9 mouse cellular contexts compared by ENCODE assay signal in genomic region chr12:56695358-56696173, GRCm38 (mm10). TPM values are rescaled to one million over a fixed set of nuclear protein-coding genes. Genes with fewer than 3 reads are reported as not detected.
DNase-seq lines count a peak whose midpoint lies in the region; ATAC-seq and TF ChIP-seq lines count a peak whose summit lies in the region.
"Had no signal": no experiment of that assay in that cellular context is flagged by ENCODE, and none has a peak within 500 bp of the region (broad histone marks: within the 10 kb centered on the region; RNA-seq: fewer than 3 reads in every experiment).

No protein-coding gene starts in this region.

- ATAC-seq in hindbrain, embryonic 13.5 days (ENCODE audit: low FRiP score) = peak; percentile 85
- ATAC-seq in limb, embryonic 15.5 days (ENCODE audit: insufficient number of reproducible peaks, low FRiP score, low TSS enrichment, low read depth) = peak; percentile 91
- ATAC-seq in midbrain, embryonic 16.5 days = peak; percentile 88
- ATAC-seq in activated CD4-positive, CD25-positive, alpha-beta regulatory T cell, adult 4 months = no peak

- H3K4me2 ChIP-seq in hindbrain, embryonic 13.5 days = peak overlapping the region; percentile 45
- peak overlapping the region; percentile 60 for H3K4me2 ChIP-seq in limb, embryonic 15.5 days
- H3K4me2 ChIP-seq in midbrain, embryonic 16.5 days (ENCODE audit: low read length) = peak overlapping the region; percentile 31; the same call in 1 of the 2 replicates

- H3K4me3 ChIP-seq in gastrocnemius, adult 2 months = peak overlapping the region; percentile 65
- H3K4me3 ChIP-seq in hindbrain, embryonic 13.5 days = peak overlapping the region; percentile 25
- H3K4me3 ChIP-seq in limb, embryonic 15.5 days = peak overlapping the region; percentile 42
- H3K4me3 ChIP-seq in midbrain, embryonic 16.5 days (ENCODE audit: low read depth, low read length) = no peak overlapping the region; the same call in 1 of the 2 replicates

- H3K9me3 ChIP-seq in hindbrain, embryonic 13.5 days = no peaks in the 10 kb centered on the region
- no peaks in the 10 kb centered on the region for H3K9me3 ChIP-seq in limb, embryonic 15.5 days
- no peaks in the 10 kb centered on the region for H3K9me3 ChIP-seq in midbrain, embryonic 16.5 days (replicated peaks; ENCODE audit: control insufficient read depth, low read length, poor library complexity, severe bottlenecking)

- DNase-seq in R1 (ENCODE audit: low read depth, low spot score) (peak; percentile 97), MN1 (ENCODE audit: low spot score) (no peak)
- DNase-seq in c-Kit-positive CD71-negative TER-119-negative erythroid progenitor cells, embryonic 14.5 days (ENCODE audit: low read depth) = peak; percentile 46
- peak; percentile 76 for DNase-seq in gastrocnemius, adult 2 months

- no peak overlapping the region for H3K9ac ChIP-seq in hindbrain, embryonic 13.5 days
- H3K9ac ChIP-seq in limb, embryonic 15.5 days = no peak overlapping the region
- no peak overlapping the region for H3K9ac ChIP-seq in midbrain, embryonic 16.5 days (ENCODE audit: low read depth, low read length)

- H3K27me3 ChIP-seq in hindbrain, embryonic 13.5 days = peaks cover 98% of the 10 kb centered on the region
- peaks cover 90% of the 10 kb centered on the region for H3K27me3 ChIP-seq in limb, embryonic 15.5 days
- peaks cover 69% of the 10 kb centered on the region for H3K27me3 ChIP-seq in midbrain, embryonic 16.5 days (ENCODE audit: control insufficient read depth, insufficient read depth, low read depth, low read length)

- intact Hi-C loops in gastrocnemius, adult 2 months (cut with DNase I) = no loop called here

- under 1% methylated on average over 41 of the region's 41 CpGs for WGBS in hindbrain, embryonic 13.5 days
- WGBS in limb, embryonic 15.5 days = under 1% methylated on average over 41 of the region's 41 CpGs
- under 1% methylated on average over 41 of the region's 41 CpGs for WGBS in midbrain, embryonic 16.5 days

- H3K4me1 ChIP-seq in hindbrain, embryonic 13.5 days (replicated peaks) = peaks cover 25% of the 10 kb centered on the region
- H3K4me1 ChIP-seq in limb, embryonic 15.5 days = peaks cover 47% of the 10 kb centered on the region
- peaks cover 6% of the 10 kb centered on the region; the same call in 1 of the 2 replicates for H3K4me1 ChIP-seq in midbrain, embryonic 16.5 days (ENCODE audit: control insufficient read depth, insufficient read depth, low read length)

- no peaks in the 10 kb centered on the region for H3K36me3 ChIP-seq in hindbrain, embryonic 13.5 days
- H3K36me3 ChIP-seq in limb, embryonic 15.5 days = no peaks in the 10 kb centered on the region
- no peaks in the 10 kb centered on the region for H3K36me3 ChIP-seq in midbrain, embryonic 16.5 days (ENCODE audit: control insufficient read depth, insufficient read depth, low read length)

- TF ChIP-seq CTCF in gastrocnemius, adult 2 months (IDR thresholded peaks at IDR 0.05) = no peak

- no peak overlapping the region for H3K27ac ChIP-seq in gastrocnemius, adult 2 months
- no peak overlapping the region for H3K27ac ChIP-seq in hindbrain, embryonic 13.5 days
- H3K27ac ChIP-seq in limb, embryonic 15.5 days = peak overlapping the region; percentile 29
- no peak overlapping the region for H3K27ac ChIP-seq in midbrain, embryonic 16.5 days (ENCODE audit: low read length)

RNA-seq across cellular contexts. Expression of gene Pax9, which starts 4.0 kb away (rescaled TPM):
- under 1 TPM; 0.06 to 0.10 TPM for total RNA-seq in gastrocnemius, adult 2 months (2021)
- 0.05 and 0.23 TPM in 2 replicates for polyA plus RNA-seq in hindbrain, embryonic 13.5 days (2015; fragmentation: Nextera tagmentation; extraction: Ambion mirVana)
- polyA plus RNA-seq in limb, embryonic 15.5 days (2015; fragmentation: Nextera tagmentation; extraction: Ambion mirVana) = 3.4 and 4.3 TPM in 2 replicates
- not detected in 2 replicates for polyA plus RNA-seq in midbrain, embryonic 16.5 days (2015; fragmentation: Nextera tagmentation; extraction: Ambion mirVana)
- not detected for polyA plus RNA-seq in activated CD4-positive, CD25-positive, alpha-beta regulatory T cell, adult 4 months (2017; shearing (Covaris generic))
- total RNA-seq: layer of hippocampus, postnatal 14 days had no signal
